Comparison of ENCODE assay signal across 7 mouse cellular contexts in the genomic region with DNA sequence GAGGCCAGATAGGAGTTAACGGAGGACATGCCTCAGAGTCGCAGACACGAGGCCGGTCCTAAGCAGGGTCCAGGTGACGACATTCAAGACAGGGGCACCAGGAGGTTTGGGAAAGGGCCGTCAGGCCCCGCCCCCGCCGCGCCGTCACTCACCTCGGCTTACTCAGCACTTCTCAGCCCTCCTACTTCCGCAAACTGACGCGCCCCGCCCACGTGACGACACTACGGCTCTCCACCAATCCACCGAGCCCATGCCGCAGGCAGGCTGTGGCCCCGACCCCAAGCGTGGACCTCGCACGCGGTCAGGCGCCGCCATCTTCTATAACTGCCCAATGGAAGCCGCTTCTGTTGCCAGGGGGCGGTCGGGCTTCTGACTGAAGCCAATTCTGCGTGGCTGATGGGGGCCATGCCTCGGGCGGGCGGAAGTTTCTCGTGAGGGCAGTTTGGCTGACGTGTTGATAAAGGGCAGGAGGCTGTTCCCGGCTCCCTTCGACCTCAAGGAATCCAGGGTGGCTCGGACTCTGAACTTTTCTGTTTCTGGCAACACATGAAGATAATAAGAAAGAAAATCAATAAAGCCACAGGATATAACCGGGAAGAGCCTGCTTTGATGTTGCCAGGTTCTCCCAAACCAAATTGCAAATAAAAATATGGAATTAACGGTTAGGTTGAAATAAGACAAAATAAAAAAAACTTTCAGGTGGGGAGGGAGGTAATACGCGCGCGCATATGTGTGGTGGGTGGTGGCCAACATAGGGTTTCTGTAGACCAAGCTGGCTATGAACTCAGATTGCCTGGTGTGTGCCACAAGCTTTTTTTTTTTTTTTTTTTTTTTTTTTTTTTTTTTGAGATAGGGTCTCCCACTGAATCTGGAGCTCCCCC. TPM values are rescaled to one million over a fixed set of nuclear protein-coding genes. Genes with fewer than 3 reads are reported as not detected.
A peak's percentile ranks its signal among the peaks of the same experiment; 100 is the strongest.
DNase-seq lines count a peak whose midpoint lies in the region; ATAC-seq lines count a peak whose summit lies in the region.

A gene (minus strand): TSS at position 333 of the 881 bp plus-strand sequence.

- peak; percentile 99 for DNase-seq in adrenal gland, postnatal 14 days
- DNase-seq in embryonic facial prominence, embryonic 11.5 days (ENCODE audit: low spot score) = peak; percentile 99
- peak; percentile 99 for DNase-seq in kidney, adult 11 months
- DNase-seq in limb, embryonic 10.5 days (ENCODE audit: low spot score) = peak; percentile 100
- DNase-seq in spleen, adult 12 weeks (ENCODE audit: low spot score) = peak; percentile 97

- no peaks in the 10 kb centered on the region for H3K36me3 ChIP-seq in embryonic facial prominence, embryonic 11.5 days (replicated peaks; ENCODE audit: control insufficient read depth, insufficient read depth, low read depth, low read length)
- H3K36me3 ChIP-seq in limb, embryonic 10.5 days = no peaks in the 10 kb centered on the region
- no peaks in the 10 kb centered on the region for H3K36me3 ChIP-seq in midbrain, embryonic 13.5 days

- H3K9ac ChIP-seq in embryonic facial prominence, embryonic 11.5 days (replicated peaks; ENCODE audit: low read length) = peak within 1 kb of the TSS; percentile 68
- peak within 1 kb of the TSS; percentile 75 for H3K9ac ChIP-seq in midbrain, embryonic 13.5 days (replicated peaks)

- peak within 1 kb of the TSS; percentile 47 for H3K4me3 ChIP-seq in embryonic facial prominence, embryonic 11.5 days (ENCODE audit: low read depth, low read length)
- H3K4me3 ChIP-seq in limb, embryonic 10.5 days = peak within 1 kb of the TSS; percentile 69
- H3K4me3 ChIP-seq in midbrain, embryonic 13.5 days (replicated peaks) = peak within 1 kb of the TSS; percentile 49

- peak; percentile 94 for ATAC-seq in embryonic facial prominence, embryonic 11.5 days (replicated peaks; ENCODE audit: insufficient number of reproducible peaks, low FRiP score, low TSS enrichment, low read depth)
- ATAC-seq in granulocyte monocyte progenitor cell, adult 5-6 weeks (replicated peaks; ENCODE audit: poor library complexity, severe bottlenecking) = peak; percentile 81
- ATAC-seq in midbrain, embryonic 13.5 days = peak; percentile 97

- H3K27ac ChIP-seq in embryonic facial prominence, embryonic 11.5 days (replicated peaks; ENCODE audit: low read depth, low read length) = peak within 1 kb of the TSS; percentile 22
- H3K27ac ChIP-seq in limb, embryonic 10.5 days = peak within 1 kb of the TSS; percentile 94
- peak within 1 kb of the TSS; percentile 89 for H3K27ac ChIP-seq in midbrain, embryonic 13.5 days

- peak within 1 kb of the TSS; percentile 59 for H3K4me2 ChIP-seq in embryonic facial prominence, embryonic 11.5 days (ENCODE audit: low read depth, low read length)
- H3K4me2 ChIP-seq in midbrain, embryonic 13.5 days (replicated peaks) = peak within 1 kb of the TSS; percentile 74

- no peaks in the 10 kb centered on the region for H3K4me1 ChIP-seq in embryonic facial prominence, embryonic 11.5 days (ENCODE audit: control insufficient read depth, insufficient read depth, low read length)
- peaks cover 47% of the 10 kb centered on the region for H3K4me1 ChIP-seq in limb, embryonic 10.5 days
- peaks cover 27% of the 10 kb centered on the region for H3K4me1 ChIP-seq in midbrain, embryonic 13.5 days (replicated peaks)

- 5% methylated on average over 42 of the region's 46 CpGs for WGBS in embryonic facial prominence, embryonic 11.5 days
- 3% methylated on average over 46 of the region's 46 CpGs for WGBS in limb, embryonic 10.5 days
- WGBS in midbrain, embryonic 13.5 days = 5% methylated on average over 46 of the region's 46 CpGs

- no peaks in the 10 kb centered on the region for H3K27me3 ChIP-seq in embryonic facial prominence, embryonic 11.5 days (ENCODE audit: control insufficient read depth, insufficient read depth, low read length)
- no peaks in the 10 kb centered on the region for H3K27me3 ChIP-seq in limb, embryonic 10.5 days (ENCODE audit: low read depth, poor library complexity, severe bottlenecking)
- no peaks in the 10 kb centered on the region for H3K27me3 ChIP-seq in midbrain, embryonic 13.5 days

- no peaks in the 10 kb centered on the region for H3K9me3 ChIP-seq in embryonic facial prominence, embryonic 11.5 days (replicated peaks; ENCODE audit: control insufficient read depth, low read length)
- H3K9me3 ChIP-seq in limb, embryonic 10.5 days (replicated peaks) = no peaks in the 10 kb centered on the region
- no peaks in the 10 kb centered on the region for H3K9me3 ChIP-seq in midbrain, embryonic 13.5 days

RNA-seq across cellular contexts. Expression of the gene that starts here (rescaled TPM):
- 22.1 and 26.0 TPM in 2 replicates for total RNA-seq in adrenal gland, postnatal 14 days (2021)
- 11.8 and 15.1 TPM in 2 replicates for polyA plus RNA-seq in embryonic facial prominence, embryonic 11.5 days (2014; fragmentation: Nextera tagmentation; extraction: Ambion mirVana)
- 15.3 and 20.4 TPM in 2 replicates for total RNA-seq in granulocyte monocyte progenitor cell, adult 5-6 weeks (2014; fragmentation: Nextera tagmentation)
- 9.2 and 13.0 TPM in 2 replicates for total RNA-seq in granulocyte monocyte progenitor cell, adult 5-6 weeks (2017)
- 17.0 and 18.2 TPM in 2 replicates for polyA plus RNA-seq in limb, embryonic 10.5 days (2016; fragmentation: Nextera tagmentation; extraction: Ambion mirVana)
- 37.5 and 43.3 TPM in 2 replicates for polyA plus RNA-seq in midbrain, embryonic 13.5 days (2015; fragmentation: Nextera tagmentation; extraction: Ambion mirVana)

Comparison
In these comparisons a context has a peak if more than half of its experiments do, and no peak if none do; other contexts are left out.
1. Peak in every context shown above with its lines: DNase-seq, ATAC-seq, H3K4me3 ChIP-seq and H3K27ac ChIP-seq.
2. H3K27ac ChIP-seq: peak in every context shown above with its lines; median percentile 94 in limb, embryonic 10.5 days; 89 in midbrain, embryonic 13.5 days; 22 in embryonic facial prominence, embryonic 11.5 days.